Mouse (Mus musculus): ENCODE data around the gene Gpx4.

The Gpx4 gene

DNA sequence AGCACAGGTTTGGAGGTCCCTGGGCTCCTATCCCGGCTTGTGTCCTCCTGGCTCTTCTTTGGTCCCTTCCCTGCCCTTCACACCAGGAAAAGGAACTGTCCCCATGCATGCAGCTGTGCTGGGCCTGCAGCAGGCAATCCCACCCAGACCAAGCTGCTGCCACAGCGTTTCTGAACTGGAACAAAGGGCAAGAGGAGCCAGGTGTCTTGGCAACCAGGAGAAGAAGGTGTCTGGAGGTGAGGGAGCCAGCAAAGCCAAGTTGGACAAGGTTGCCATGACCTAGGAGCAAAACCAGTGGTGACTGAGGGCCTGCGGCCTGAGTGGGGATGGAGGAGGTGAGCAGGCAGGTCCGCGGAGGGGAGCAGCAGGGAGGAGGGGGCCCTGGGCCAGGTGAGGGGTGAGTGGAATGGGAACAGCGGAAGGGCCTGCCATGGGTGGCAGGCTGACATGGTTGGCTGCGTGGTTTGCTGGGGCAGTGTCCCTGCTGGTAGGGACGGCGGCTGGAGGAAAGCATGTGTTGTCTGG lies at the start of gene Gpx4:
Gpx4 (plus strand) TSS at position 126 of the 525 bp plus-strand sequence.
- in situ Hi-C loops (cut with MboI; ENCODE audit: low sequenced_read_pairs) = no loop called here

DNA sequence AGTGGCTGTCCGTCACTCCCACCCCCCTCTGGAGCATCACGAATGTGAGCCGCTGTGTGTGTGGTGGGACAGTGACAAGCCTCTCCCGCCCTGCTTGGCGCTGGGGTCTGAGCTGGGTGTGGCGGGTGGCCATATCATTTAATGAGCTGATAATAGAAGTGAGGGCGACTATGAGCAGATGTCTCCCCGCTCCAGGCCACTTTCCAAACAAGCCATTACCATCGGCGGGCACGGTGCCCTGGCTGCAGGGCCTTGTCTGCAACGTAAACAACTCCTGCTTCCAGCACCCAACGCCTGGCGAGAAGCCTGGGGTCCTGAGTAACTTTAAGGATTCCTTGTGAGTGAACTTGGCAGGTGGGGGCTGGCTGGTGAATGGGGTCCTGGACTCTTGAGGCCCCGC lies 49.1 kb upstream of the Gpx4 start:
- in situ Hi-C loops (cut with MboI; ENCODE audit: low sequenced_read_pairs) = no loop called here

DNA sequence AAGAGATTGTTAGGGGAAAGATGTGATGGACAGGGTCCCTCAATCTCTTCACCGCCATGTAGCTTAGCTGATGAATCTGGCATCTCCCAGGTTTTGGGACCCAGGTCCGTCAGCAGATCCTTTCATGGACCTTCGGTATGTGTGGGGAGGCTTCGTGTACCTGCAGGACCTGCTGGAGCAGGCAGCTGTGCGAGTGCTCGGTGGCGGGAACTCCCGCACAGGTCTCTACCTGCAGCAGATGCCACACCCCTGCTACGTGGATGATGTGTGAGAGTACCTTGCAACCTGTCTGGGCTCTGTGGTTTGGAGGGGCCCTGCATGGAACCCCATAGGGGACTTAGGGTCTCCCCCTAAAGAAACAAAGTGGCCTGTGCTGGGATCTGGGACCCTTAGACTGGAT lies 45.0 kb upstream of the Gpx4 start:
- in situ Hi-C loops (cut with MboI; ENCODE audit: low sequenced_read_pairs) = no loop called here

DNA sequence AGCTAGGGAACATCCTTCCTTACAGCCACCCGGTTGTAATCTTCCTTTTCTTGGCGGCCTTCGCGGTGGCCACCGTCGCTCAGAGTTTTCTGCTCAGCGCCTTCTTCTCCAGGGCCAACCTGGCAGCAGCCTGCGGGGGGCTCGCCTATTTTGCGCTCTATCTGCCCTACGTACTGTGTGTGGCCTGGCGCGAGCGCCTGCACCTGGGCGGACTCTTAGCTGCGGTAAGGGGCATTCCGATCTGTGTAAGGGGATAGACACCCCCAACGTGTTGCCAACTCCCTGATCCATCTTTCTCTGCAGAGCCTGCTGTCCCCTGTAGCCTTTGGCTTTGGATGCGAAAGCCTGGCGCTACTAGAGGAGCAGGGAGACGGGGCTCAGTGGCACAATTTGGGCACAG lies 44.1 kb upstream of the Gpx4 start:
- in situ Hi-C loops (cut with MboI; ENCODE audit: low sequenced_read_pairs) = no loop called here

DNA sequence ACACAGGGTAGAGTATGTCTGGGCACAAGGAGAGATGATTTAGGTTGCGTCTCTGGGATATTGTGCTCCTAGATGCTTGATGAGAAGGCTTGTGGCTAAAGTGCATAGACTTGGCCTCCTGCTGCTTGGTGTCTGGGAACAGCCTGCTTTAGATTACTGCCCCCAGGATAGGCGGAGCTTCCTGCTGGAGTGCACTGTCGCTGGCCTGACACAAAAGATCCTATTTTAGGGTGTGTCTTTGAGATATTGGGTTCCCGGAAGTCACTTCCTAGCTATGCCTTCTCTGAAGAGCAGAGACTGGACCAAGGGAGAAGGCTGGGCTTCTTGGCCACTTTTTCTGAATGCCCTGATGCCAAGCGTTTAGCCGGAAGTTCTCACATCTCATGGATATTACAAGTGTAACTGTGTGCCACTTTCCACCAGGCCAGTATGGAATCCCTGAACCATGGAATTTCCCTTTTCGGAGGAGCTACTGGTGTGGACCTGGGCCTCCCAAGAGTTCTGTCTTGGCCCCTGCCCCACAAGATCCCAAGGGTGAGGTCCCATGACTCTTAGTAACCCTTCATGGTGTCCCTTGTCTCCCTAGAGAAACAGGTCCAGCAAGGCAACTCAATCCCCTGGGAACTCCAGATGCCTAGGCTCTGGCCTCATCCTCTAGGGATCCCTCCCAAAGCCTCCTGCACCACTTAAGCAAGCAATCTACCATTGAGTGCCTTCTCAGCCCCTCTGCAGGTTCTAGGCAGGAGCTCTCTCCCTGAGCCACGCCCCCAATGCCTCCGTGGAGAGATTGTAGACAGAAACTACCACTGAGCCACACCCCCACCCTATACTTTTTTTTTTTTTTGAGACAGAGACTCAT lies 43.4 kb upstream of the Gpx4 start:
- in situ Hi-C loops (cut with MboI; ENCODE audit: low sequenced_read_pairs) = no loop called here

DNA sequence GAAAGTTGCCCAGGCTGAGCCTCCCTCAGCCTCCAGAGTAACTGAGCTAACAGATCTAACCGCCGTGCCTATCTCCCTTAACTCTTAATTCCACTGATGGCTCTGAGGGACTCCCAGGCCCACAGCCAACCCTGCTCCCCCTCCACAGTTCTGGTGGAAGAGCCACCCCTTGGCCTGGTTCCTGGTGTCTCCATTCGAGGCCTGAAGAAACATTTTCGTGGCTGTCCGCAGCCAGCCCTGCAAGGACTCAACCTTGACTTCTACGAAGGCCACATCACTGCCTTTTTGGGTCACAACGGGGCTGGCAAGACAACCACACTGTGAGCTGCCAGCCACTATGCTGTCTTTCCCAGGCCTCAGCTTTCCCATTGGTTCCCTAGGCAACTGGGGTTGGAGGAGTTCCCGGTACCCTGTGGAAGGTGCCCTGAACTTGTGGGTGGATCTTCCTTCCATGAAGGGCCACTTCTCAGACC lies 42.7 kb upstream of the Gpx4 start:
- in situ Hi-C loops (cut with MboI; ENCODE audit: low sequenced_read_pairs) = no loop called here

DNA sequence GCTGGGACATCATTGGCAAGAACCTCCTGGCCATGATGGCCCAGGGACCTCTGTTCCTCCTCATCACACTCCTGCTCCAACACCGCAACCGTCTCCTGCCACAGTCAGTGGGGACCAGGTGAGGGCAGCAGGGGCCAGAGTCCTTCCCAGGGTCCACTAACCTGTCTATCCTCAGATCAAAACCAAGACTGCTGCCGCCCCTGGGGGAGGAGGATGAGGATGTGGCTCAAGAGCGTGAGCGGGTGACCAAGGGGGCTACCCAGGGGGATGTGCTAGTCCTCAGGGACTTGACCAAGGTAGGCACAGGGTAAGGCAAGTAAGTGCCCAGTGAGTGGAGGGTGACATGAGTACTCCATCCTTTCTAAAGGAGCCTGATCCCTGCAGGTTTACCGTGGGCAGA lies 35.2 kb upstream of the Gpx4 start:
- in situ Hi-C loops (cut with MboI; ENCODE audit: low sequenced_read_pairs) = no loop called here

DNA sequence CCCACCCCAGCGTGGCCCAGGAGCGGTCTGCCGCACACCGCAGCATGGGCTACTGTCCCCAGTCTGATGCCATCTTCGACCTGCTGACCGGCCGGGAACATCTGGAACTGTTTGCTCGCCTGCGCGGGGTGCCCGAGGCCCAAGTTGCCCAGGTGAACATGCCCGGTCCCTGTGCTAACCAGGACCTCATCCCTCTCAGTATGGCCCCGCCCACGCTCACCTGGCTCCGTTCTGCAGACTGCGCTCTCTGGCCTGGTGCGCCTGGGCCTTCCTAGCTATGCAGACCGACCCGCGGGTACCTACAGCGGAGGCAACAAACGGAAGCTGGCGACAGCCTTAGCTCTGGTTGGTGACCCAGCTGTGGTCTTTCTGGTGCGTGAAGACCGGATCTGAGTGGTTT lies 33.4 kb upstream of the Gpx4 start:
- in situ Hi-C loops (cut with MboI; ENCODE audit: low sequenced_read_pairs) = no loop called here

DNA sequence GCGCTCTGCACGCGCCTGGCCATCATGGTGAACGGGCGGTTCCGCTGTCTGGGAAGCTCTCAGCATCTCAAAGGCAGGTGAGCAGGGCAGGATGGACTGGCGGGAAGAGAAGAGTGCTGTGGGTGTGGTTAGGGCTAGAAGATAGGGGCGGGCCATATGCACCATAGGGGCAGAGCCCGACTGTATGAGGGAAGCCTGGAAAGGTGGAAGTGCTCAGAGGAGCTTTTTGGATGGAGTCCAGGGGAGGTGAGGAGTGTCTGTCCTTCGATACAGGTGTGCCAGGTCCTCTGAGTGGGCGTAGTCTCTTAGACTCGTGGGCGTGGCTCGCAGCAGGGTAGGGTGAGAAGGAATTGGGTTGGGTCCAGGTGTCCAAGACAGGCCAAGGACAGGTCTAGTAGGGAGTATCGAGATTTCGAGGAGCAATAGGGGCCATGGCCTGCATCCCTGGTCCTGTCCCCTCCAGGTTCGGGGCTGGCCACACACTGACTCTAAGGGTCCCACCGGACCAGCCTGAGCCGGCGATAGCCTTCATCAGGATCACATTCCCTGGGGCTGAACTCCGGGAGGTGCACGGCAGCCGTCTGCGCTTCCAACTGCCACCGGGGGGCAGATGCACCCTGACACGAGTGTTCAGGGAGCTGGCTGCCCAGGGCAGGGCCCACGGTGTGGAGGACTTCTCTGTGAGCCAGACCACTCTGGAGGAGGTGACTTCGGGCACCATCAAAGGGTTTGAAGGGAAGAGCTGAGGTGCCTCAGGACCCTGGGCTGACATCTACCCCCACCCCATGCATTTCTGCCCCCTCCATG lies 32.3 kb upstream of the Gpx4 start:
- in situ Hi-C loops (cut with MboI; ENCODE audit: low sequenced_read_pairs) = no loop called here

DNA sequence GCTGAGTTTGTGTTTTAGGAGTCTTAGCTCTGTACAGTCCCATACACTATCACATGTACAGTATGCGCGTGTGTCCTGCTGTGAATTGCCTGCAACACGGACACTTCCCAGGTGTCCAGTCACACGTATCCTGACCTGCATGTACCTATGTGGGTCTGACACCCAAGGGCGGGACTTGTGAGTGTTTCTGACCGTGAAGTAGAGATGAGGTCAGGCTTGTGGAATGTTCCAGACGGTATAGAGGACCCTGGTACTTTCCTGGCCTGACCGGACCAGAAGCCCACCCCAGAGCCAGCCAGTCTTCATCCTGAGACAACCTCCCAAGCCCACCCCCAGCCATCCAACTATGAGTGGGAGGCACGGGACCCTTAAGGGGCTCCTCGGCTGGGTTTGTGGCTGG lies 31.4 kb upstream of the Gpx4 start:
- in situ Hi-C loops (cut with MboI; ENCODE audit: low sequenced_read_pairs) = no loop called here

DNA sequence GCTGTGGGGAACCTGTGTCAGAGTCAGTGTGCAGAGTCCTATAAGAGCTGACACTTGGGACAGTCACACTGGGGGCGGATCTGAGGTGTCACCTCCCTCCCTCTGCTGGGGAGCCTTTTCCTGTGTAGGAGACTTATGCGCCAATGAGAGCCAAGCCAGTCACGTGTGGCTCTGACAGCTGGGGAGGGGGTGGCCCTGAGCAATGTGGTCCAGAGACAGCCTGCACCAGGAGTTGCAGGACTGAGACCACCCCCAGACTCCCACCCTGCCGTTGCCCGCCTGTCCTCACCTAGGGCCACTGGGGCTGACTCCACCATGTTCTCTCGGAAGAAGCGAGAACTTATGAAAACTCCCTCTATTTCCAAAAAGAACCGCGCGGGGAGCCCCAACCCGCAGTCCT lies 30.5 kb upstream of the Gpx4 start, which contains the start of gene Arhgap45:
Arhgap45 (plus strand) TSS at position 143 of the 400 bp plus-strand sequence.
- in situ Hi-C loops (cut with MboI; ENCODE audit: low sequenced_read_pairs) = no loop called here

DNA sequence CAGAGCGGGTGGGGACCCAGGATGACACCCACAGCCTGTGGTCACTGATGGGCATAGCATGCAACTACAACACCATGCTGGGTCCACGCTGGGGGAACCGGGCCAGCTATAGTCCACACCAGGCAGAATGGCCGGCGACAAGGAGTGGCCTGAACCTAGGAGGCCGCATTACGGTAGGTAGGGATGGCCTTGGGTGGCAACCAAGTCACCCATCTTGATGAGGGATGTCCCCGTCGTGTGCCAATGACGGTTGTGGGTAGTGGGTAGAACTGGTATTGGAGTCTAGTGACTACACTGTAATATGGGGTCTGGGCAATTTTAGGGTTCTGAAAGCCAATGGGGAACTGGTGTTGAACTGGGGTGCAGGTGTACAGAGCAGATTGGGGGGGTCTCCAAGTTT lies 30.0 kb upstream of the Gpx4 start:
- in situ Hi-C loops (cut with MboI; ENCODE audit: low sequenced_read_pairs) = no loop called here

DNA sequence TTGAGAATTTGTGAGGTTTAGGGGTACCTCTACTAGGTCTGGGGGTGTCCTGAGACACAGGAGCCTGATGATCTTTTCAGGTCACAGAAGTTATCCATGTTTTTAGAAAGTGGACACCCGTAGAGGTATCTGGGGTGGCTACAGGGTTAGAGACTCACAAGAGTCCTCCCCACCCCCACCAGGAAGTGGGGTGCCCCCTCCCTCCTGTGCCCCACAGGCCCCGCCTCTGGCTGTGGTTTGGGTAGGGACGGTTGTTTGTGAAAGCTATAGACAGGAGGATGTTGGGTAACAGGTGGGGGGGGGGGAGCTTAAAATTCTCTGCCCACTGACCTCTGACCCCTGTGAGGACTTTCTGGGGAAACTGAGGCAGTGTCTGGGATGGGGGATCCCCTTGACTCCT lies 29.6 kb upstream of the Gpx4 start:
- in situ Hi-C loops (cut with MboI; ENCODE audit: low sequenced_read_pairs) = no loop called here

DNA sequence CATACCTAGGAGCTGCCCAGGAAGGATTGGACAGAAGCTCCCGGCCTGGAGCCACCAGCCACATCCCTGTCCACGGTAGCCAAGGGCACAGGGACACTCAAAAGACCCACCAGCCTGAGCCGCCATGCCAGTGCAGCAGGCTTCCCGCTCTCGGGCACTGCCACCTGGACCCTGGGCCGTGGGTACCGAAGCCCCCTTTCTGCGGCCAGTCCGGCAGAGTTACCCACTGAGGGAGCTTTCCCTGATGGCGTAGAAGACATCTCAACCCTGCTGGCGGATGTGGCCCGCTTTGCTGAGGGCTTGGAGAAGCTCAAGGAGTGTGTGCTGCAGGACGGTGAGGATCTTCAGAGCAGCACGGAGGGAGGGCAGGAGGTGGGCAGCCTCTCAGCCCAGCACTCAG lies 29.2 kb upstream of the Gpx4 start:
- in situ Hi-C loops (cut with MboI; ENCODE audit: low sequenced_read_pairs) = no loop called here

DNA sequence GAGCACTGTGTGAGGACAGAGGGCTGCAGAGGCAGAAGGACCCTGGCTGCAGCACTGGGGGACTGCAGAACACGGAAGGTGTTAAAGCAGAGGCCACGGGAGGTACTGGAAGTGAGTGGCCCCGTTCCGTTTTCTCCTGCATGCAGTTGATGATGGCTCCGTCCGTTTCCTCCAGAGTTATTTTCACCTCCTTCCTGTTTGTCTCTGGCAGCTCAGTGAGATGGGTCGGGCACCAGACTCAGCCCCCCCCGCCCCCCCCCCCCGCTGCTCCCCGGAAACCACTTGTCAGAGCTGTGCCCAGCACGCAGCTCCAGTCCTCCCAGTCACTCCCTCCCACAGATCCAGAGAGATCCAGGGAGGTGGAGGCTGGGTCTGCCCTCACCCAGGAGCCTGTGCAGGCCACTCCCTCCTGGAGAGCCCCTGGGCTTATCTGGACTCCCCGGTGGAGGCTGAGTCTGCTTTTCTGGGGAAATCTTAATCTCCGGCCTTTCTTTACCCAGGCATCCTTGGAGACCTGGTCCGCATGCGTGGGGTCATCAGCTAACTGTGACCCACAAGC lies 28.1 kb upstream of the Gpx4 start:
- in situ Hi-C loops (cut with MboI; ENCODE audit: low sequenced_read_pairs) = no loop called here

DNA sequence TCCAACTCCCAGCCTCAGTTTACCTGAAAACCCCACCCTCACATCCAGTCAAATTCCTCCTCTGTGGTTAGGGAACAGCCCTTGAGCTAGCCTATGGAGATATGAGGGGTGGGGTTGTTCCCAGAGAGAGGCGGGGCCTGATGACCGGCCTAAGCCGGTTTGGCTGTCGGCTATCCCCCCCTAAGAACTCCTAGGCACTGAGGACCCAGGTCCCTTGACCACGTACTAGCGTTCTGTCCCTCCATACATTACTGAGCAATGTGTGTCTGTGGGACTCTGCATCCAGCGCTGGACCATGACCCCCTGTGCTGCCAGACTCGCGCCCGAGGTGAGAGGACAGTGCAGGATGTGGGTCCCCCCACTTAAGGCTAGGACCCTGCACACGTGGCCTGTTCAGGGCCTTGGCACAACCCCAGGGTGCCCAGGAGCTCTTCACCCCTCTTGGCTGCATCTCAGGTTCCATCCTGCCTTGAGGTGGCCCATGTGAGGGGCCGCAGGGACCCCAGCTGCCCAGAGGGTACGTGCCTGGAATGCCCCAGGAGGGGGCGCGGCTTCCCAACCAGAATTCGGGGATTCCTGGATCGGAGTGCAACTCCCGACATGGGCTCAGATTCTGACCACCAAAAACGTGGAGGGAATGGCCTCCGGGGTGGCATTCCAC lies 27.4 kb upstream of the Gpx4 start:
- in situ Hi-C loops (cut with MboI; ENCODE audit: low sequenced_read_pairs) = no loop called here

DNA sequence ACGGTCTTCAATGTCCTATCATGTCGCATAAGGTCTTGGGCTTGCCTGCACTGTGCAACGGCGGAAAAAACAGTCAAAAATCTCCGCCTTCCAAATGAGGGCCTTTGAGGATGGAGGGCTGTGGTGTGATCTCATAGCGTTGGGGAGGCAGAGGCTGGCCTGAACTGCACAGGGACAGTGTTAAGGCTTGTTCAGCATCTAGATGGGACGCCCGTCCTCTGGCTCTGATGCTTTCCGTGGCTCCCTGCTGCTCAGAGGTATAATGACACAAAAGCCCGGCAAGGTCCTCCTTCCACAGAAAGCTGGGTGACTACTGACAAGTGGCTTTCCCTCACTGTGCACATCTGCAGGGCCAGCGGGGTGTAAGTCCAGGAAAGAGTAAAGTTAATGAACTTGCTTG lies 26.8 kb upstream of the Gpx4 start:
- in situ Hi-C loops (cut with MboI; ENCODE audit: low sequenced_read_pairs) = no loop called here

DNA sequence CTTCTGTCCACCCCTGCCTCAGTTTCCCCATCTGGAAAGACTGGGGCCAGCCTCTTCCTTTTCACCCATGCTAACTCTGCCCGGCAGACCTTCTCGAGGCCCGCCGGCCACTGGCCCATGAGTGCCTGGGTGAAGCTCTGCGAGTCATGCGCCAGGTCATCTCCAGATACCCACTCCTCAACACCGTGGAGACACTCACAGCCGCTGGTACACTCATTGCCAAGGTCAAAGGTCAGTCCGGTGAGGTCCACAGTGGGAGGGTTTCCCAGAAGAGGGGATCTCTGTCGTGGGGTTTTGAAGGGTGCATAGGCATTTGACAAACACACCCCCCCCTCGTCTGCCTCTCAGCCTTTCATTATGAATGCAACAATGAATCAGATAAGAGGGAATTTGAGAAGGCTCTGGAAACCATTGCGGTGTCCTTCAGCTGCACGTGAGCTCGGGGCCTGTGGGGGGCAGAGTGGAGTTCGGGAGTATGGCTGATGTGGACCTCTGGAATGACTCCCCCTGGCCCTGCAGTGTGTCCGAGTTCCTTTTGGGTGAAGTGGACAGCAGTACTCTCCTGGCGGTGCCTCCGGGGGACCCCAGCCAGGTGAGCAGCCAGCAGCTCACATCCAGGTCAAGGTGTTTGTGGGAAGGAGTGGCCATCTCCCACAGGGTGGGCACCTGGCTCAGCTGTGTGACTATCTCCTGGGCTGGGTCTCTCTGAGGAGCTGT lies 26.2 kb upstream of the Gpx4 start:
- in situ Hi-C loops (cut with MboI; ENCODE audit: low sequenced_read_pairs) = no loop called here

DNA sequence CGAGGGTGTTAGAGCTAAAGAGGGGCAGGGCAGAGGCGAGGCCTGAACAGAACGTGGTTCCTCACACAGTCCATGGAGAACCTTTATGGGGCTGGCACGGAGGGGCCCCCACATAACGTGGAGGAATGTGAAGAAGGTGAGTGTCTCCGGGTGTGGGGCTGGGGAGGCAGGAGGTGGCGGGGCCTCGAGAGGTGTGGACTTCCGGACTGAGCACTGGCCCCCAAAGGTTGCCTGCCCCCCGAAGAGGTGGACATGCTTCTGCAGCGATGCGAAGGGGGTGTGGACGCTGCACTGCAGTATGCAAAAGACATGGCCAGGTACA lies 25.7 kb upstream of the Gpx4 start:
- in situ Hi-C loops (cut with MboI; ENCODE audit: low sequenced_read_pairs) = no loop called here

DNA sequence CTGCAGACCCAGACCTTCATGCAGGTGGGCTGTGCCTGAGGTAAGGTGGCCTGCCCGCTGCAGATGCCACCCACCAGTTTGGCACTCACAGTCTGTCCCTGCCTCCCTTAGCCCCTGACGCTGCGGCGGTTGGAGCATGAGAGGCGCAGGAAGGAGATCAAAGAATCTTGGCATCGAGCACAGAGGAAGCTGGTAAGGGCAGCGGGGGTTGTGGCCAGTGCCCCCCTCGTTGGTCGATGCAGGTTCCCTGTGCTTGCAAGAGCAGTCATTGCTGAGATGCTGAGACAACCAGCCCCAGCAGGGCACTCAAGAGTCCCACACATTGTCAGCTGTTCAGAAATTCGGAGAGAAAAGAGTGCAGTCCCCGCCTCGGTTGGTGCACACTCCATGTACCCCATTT lies 24.8 kb upstream of the Gpx4 start:
- in situ Hi-C loops (cut with MboI; ENCODE audit: low sequenced_read_pairs) = no loop called here
